Mouse (Mus musculus): ENCODE measurements around the gene Mgat5.

DNA sequence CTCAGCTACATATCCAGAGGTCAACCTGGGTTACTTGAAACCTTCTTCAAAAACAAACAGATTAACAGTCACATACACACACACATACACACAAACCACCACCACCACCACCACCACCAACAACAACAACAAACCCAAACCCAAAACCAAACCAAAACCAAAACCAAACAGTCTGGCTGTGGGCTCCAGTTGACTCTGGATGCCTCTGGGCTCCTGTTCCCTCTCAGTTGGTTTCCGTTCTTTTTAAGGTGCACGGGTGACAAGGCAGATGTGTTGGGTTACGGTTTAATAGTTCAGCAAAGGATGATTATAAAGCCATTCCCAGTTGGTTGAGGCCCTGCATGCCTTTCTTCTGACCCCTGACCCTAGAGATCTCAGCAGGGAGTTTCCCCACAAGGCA lies 8.6 kb downstream of the Mgat5 start:
- TF ChIP-seq CTCF (IDR thresholded peaks at IDR 0.05; ENCODE audit: low read depth, low read length) (no peak), POLR2A (IDR thresholded peaks at IDR 0.05; ENCODE audit: borderline replicate concordance, low read depth, low read length) (no peak)
